Mouse (Mus musculus) ES-Bruce4 (cell line): ENCODE measurements at regions not wholly inside any gene's neighbourhood (a gene's known extent, or its start where the extent isn't known, plus 50 kb on each side); places are given as distances from the start of the nearest gene placed in this dataset.

ENCODE experiments used
- CTCF ChIP-seq: IDR thresholded peaks from one replicate; pipeline ENCODE4 v1.8.1; 2011; ENCODE audit warnings: low read depth, low read length
- EP300 ChIP-seq: IDR thresholded peaks from 2 replicates; pipeline ENCODE4 v1.6.1; 2011; ENCODE audit warnings: low read depth, low read length; ENCODE audit not compliant: insufficient read depth
- POLR2A ChIP-seq: IDR thresholded peaks from one replicate; pipeline ENCODE4 v1.8.1; 2011; ENCODE audit warnings: low read length; ENCODE audit not compliant: insufficient read depth

GRCm38 (mm10) chr13:81871226-81871625, 88.3 kb downstream of the Cetn3 start:
- TF ChIP-seq EP300 (no peak), CTCF (no peak), POLR2A (no peak)
